Mouse (Mus musculus): ENCODE results near the gene Unc13d. TPM values are rescaled to one million over a fixed set of nuclear protein-coding genes. Genes with fewer than 3 reads are reported as not detected.
A peak's percentile ranks its signal among the peaks of the same experiment; 100 is the strongest.

Gene Unc13d
- polyA plus RNA-seq, 1 experiment from 2014 or later, result 14.9 TPM

DNA sequence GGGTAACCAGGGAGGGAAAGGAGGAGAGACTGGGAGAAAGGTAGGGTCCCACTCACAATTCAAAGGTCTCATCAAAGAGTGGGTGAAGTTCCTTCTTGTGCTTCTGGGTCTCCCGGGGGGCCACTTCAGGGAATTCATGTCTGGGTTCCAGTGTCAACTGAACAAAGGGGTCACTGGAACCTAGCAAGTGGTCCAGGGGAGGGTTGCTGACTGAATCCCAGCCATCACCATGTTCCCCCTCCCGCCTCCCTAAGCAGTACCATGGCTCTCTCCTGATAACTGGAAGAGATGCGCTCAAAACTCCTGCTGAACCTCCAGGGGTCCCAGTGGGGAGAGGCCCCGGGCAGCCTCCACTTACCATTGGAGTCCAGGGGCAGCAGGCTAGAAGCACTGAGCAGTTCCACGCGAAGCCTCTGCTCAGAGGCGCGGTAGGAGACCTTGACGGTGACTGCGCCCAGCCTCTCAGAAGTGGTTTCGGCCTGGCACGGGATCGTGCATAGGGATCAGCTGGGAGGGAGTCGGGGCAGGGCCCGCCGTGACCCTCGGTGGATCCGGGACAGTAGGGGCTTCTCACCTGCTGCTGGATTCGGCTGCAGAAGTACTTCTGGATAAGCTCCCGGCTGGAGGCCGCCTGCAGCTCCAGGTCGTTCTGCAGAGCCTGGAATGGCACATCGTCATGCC lies 13.4 kb downstream of the Unc13d start:
- H3K4me1 ChIP-seq (ENCODE audit: insufficient read depth, low read depth, low read length), result no peaks in the 10 kb centered on the region
- peaks cover 8% of the 10 kb centered on the region; the same call in 1 of the 2 replicates for H3K36me3 ChIP-seq (ENCODE audit: insufficient read depth, low read length)
- DNase-seq (ENCODE audit: low spot score) (no peak), ATAC-seq (no peak)
- no peaks in the 10 kb centered on the region for H3K27me3 ChIP-seq (replicated peaks; ENCODE audit: insufficient read depth, low read length)
- no peak overlapping the region for H3K27ac ChIP-seq (ENCODE audit: low read length)
- H3K4me2 ChIP-seq (replicated peaks; ENCODE audit: low read depth, low read length), result no peak overlapping the region
- H3K9me3 ChIP-seq (ENCODE audit: low read length), result no peaks in the 10 kb centered on the region
- H3K9ac ChIP-seq (replicated peaks; ENCODE audit: low read depth), result no peak overlapping the region
- 58% methylated on average over 23 of the region's 23 CpGs for WGBS
- TF ChIP-seq CTCF (IDR thresholded peaks at IDR 0.05) (no peak), EP300 (IDR thresholded peaks at IDR 0.05) (no peak)
- no peak overlapping the region for H3K4me3 ChIP-seq (ENCODE audit: low read depth, low read length)

DNA sequence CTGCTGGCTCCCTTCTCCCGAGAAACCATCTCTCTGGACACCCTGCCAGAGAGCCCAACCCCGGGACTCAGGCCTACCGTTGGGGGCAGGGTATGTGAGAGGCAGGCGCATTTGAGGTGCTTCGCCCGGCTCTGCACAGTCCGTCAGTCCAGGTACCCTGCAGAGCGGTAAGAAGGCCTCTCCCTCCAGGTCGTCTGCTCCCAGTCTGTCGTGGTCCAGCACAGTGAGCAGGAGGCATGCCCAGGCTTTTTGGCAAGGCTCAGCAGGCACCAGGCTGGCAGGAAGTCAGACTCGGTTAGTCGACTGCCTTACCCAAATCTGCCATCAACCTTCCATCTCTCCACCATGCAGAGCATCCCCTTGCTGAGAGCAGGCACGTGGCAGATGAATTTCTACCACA lies 14.2 kb downstream of the Unc13d start:
- H3K36me3 ChIP-seq (ENCODE audit: insufficient read depth, low read length), result peaks cover 8% of the 10 kb centered on the region
- H3K4me1 ChIP-seq (ENCODE audit: insufficient read depth, low read depth, low read length), result no peaks in the 10 kb centered on the region
- WGBS, result 60% methylated on average over 13 of the region's 13 CpGs
- no peak for ATAC-seq
- H3K9ac ChIP-seq (replicated peaks; ENCODE audit: low read depth), result no peak overlapping the region
- H3K9me3 ChIP-seq (ENCODE audit: low read length), result no peaks in the 10 kb centered on the region
- H3K27ac ChIP-seq (ENCODE audit: low read length), result no peak overlapping the region
- no peak for TF ChIP-seq CTCF (IDR thresholded peaks at IDR 0.05)
- TF ChIP-seq EP300 (IDR thresholded peaks at IDR 0.05), result no peak
- no peaks in the 10 kb centered on the region for H3K27me3 ChIP-seq (replicated peaks; ENCODE audit: insufficient read depth, low read length)
- no peak for DNase-seq (ENCODE audit: low spot score)
- H3K4me3 ChIP-seq (ENCODE audit: low read depth, low read length), result no peak overlapping the region
- H3K4me2 ChIP-seq (replicated peaks; ENCODE audit: low read depth, low read length), result no peak overlapping the region

DNA sequence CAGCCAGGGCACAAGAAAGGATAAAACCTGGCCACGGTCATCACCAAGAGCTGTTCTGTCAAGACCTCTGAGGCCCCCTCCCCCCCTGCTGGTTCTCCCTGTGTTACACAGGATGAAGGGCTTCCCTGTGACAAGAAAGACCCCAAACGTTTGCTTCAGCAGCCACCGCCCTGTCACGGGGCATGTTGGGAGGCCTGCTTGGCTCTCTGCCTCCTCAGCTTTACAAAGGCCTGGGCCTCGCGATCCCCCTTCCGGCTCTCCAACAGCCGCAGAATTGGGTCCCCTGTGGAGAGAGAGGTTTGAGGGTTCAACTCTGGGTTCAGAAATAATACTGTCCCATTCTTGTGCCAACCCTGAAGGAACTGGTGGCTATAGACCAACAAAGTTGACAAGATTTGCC lies 15.2 kb downstream of the Unc13d start:
- ATAC-seq, result no peak
- Histone ChIP-seq H3K9me3 (ENCODE audit: low read length) (no peaks in the 10 kb centered on the region), H3K4me2 (replicated peaks; ENCODE audit: low read depth, low read length) (no peak overlapping the region), H3K4me1 (ENCODE audit: insufficient read depth, low read depth, low read length) (no peaks in the 10 kb centered on the region), H3K9ac (replicated peaks; ENCODE audit: low read depth) (no peak overlapping the region), H3K36me3 (ENCODE audit: insufficient read depth, low read length) (peaks cover 8% of the 10 kb centered on the region), H3K4me3 (ENCODE audit: low read depth, low read length) (no peak overlapping the region), H3K27me3 (replicated peaks; ENCODE audit: insufficient read depth, low read length) (no peaks in the 10 kb centered on the region), H3K27ac (ENCODE audit: low read length) (no peak overlapping the region)
- DNase-seq (ENCODE audit: low spot score), result no peak
- TF ChIP-seq CTCF (IDR thresholded peaks at IDR 0.05) (no peak), EP300 (IDR thresholded peaks at IDR 0.05) (no peak)
- 67% methylated on average over 8 of the region's 8 CpGs for WGBS

DNA sequence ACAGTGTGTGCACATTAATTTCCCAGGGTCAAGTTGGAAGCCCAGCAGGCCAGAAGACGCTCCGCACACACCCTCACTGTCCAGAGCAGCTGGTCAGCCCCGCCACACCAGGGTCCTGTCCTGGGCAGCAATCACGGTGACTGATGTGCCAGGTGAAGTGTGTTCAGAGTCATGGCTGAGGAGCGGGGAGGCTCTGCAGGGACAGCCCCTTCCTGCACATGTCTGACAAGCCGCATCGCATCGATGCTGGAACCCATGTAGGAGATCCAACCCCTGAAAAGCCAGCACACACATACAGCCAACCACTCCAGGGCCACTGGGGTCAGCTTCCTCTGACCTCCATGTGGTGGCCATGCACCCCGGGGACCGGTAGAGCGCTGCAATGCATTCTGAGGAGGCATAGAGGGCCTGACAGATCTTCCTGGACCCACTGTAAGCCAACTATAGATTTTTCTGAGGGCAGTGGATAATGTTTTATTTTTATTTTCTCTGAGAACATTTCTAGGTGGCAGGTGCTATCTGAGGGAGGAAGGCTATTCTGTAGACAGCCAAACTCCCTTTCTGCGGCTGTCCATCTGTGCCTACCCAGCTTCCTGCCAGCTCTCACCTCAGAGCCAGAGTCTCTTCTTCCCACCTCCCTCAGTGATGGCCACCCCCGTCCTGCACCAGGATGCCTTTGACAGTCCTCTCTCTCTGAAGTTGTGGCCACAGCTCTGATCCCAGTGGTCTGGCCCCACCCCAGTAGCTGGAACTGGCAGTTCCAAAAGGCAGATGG lies 15.9 kb downstream of the Unc13d start:
- peaks cover 14% of the 10 kb centered on the region for H3K36me3 ChIP-seq (ENCODE audit: insufficient read depth, low read length)
- no peaks in the 10 kb centered on the region for H3K27me3 ChIP-seq (replicated peaks; ENCODE audit: insufficient read depth, low read length)
- H3K4me1 ChIP-seq (ENCODE audit: insufficient read depth, low read depth, low read length), result no peaks in the 10 kb centered on the region

DNA sequence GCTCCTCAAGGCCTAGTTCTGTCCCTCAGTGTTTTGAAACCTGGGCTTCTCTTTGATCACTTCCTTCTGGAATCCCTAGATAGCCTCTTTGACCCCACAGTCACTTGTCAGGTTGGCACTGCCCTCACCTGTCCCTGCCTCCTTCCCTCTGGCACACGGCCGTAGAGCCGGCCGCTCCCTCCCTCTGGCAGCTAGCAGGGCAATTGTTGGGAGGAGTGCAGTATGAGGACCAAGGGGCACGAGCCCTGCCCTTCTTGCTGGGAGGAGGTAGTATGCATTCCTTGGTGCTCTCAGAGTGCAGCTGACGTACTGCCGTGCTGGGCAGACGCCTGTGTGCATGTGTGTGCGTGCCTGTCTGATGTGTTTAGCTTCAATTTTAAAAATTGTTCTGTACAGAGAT lies 17.2 kb downstream of the Unc13d start:
- peak; percentile 94 for ATAC-seq

More for the DNA sequence above, 15.9 kb downstream of the Unc13d start:
- Histone ChIP-seq H3K9me3 (ENCODE audit: low read length) (no peaks in the 10 kb centered on the region), H3K4me2 (replicated peaks; ENCODE audit: low read depth, low read length) (no peak overlapping the region), H3K4me3 (ENCODE audit: low read depth, low read length) (no peak overlapping the region), H3K9ac (replicated peaks; ENCODE audit: low read depth) (no peak overlapping the region), H3K27ac (ENCODE audit: low read length) (peak overlapping the region; percentile 89)
- TF ChIP-seq CTCF (IDR thresholded peaks at IDR 0.05) (no peak), EP300 (IDR thresholded peaks at IDR 0.05) (no peak)
- no peak for ATAC-seq
- WGBS, result 78% methylated on average over 13 of the region's 13 CpGs
- no peak for DNase-seq (ENCODE audit: low spot score)

DNA sequence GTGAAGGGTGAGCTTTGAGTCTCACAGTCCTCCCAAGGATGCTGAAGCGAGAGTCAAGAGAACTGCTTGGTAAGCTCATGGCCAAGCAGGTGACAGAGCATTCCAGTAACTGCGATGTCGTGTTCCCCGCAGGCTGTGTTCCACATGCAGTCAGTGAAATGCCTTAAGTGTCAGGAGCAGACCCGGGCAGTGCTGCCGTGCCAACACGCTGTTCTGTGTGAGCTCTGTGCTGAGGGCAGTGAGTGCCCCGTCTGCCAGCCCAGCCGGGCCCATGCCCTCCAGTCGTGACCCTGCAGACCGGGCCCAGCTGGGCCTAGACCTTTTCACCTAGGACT lies 18.1 kb downstream of the Unc13d start:
- Histone ChIP-seq H3K36me3 (ENCODE audit: insufficient read depth, low read length) (peaks cover 14% of the 10 kb centered on the region), H3K9ac (replicated peaks; ENCODE audit: low read depth) (no peak overlapping the region), H3K4me3 (ENCODE audit: low read depth, low read length) (no peak overlapping the region), H3K27ac (ENCODE audit: low read length) (peak overlapping the region; percentile 89), H3K4me2 (replicated peaks; ENCODE audit: low read depth, low read length) (no peak overlapping the region), H3K27me3 (replicated peaks; ENCODE audit: insufficient read depth, low read length) (no peaks in the 10 kb centered on the region), H3K4me1 (ENCODE audit: insufficient read depth, low read depth, low read length) (no peaks in the 10 kb centered on the region), H3K9me3 (ENCODE audit: low read length) (no peaks in the 10 kb centered on the region)
- 77% methylated on average over 11 of the region's 11 CpGs for WGBS
- no peak for DNase-seq (ENCODE audit: low spot score)
- ATAC-seq, result no peak
- TF ChIP-seq CTCF (IDR thresholded peaks at IDR 0.05) (no peak), EP300 (IDR thresholded peaks at IDR 0.05) (no peak)

More for the DNA sequence above, 17.2 kb downstream of the Unc13d start:
- H3K9ac ChIP-seq (replicated peaks; ENCODE audit: low read depth), result no peak overlapping the region
- H3K36me3 ChIP-seq (ENCODE audit: insufficient read depth, low read length), result peaks cover 14% of the 10 kb centered on the region
- no peaks in the 10 kb centered on the region for H3K27me3 ChIP-seq (replicated peaks; ENCODE audit: insufficient read depth, low read length)
- H3K4me3 ChIP-seq (ENCODE audit: low read depth, low read length), result no peak overlapping the region
- DNase-seq (ENCODE audit: low spot score), result peak; percentile 94
- no peaks in the 10 kb centered on the region for H3K9me3 ChIP-seq (ENCODE audit: low read length)
- no peaks in the 10 kb centered on the region for H3K4me1 ChIP-seq (ENCODE audit: insufficient read depth, low read depth, low read length)
- peak overlapping the region; percentile 89 for H3K27ac ChIP-seq (ENCODE audit: low read length)
- 54% methylated on average over 9 of the region's 9 CpGs for WGBS
- no peak overlapping the region for H3K4me2 ChIP-seq (replicated peaks; ENCODE audit: low read depth, low read length)
- TF ChIP-seq EP300 (IDR thresholded peaks at IDR 0.05), result peak; percentile 79
- no peak for TF ChIP-seq CTCF (IDR thresholded peaks at IDR 0.05)
